Mouse (Mus musculus) adrenal gland, postnatal 4 days (tissue): ENCODE data around the gene Rhox3c. TPM values are rescaled to one million over a fixed set of nuclear protein-coding genes. Genes with fewer than 3 reads are reported as not detected.
"Not testable (repeated sequence)": the region's sequence is repeated elsewhere in the genome, so short reads cannot be mapped to it uniquely, and the experiment has no call there.

Experiments
- DNase-seq, 2 experiments: peaks; one replicate each; pipeline ENCODE4 v3.0.0; 2021 to 2022; ENCODE audit warnings: low spot score in 2 of 2, mixed read lengths in 2 of 2
- long read RNA-seq, 2 experiments: library from polyadenylated mRNA; stranded (forward); transcript quantifications; one replicate each; pipeline ENCODE4 v2.0.0; 2021
- total RNA-seq, 2 experiments: library from RNA; stranded (reverse); gene quantifications; 2 replicates each; pipeline ENCODE4 v1.2.3; 2021

The Rhox3c gene
- total RNA-seq: not detected
- long read RNA-seq, experiment 1: 0 reads
- long read RNA-seq, experiment 2: 0 reads

DNA sequence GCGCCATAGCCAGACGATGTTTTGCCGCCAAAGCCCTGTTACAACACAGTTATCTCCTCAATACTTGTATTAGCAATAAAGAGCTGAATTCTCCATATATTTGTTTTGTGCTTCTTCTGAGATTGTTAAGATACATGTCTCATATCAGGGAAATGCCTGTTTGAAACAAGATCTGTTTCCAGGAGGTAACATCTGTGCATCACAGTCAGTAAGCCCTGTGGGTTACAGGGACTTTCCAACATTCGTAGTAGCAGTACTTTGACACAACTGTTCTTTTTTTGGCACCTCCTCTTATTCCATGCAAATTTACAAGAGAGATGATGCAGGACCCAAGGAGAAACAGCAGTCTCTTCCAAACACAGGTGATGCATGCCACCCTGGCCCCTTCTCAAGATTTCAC, at the start of gene Rhox3c:
Gene Rhox3c, plus strand, starts transcription at position 301 of the 400 bp plus-strand sequence.
- DNase-seq: not testable (repeated sequence)

- DNase-seq: not testable (repeated sequence)
These were observed 46.6 kb upstream of the Rhox3c start, which contains the start of gene Rhox2b for GRCm38 (mm10) chrX:37411767-37412166. TSS of gene Rhox2b (plus strand) at chrX:37412067.

DNA sequence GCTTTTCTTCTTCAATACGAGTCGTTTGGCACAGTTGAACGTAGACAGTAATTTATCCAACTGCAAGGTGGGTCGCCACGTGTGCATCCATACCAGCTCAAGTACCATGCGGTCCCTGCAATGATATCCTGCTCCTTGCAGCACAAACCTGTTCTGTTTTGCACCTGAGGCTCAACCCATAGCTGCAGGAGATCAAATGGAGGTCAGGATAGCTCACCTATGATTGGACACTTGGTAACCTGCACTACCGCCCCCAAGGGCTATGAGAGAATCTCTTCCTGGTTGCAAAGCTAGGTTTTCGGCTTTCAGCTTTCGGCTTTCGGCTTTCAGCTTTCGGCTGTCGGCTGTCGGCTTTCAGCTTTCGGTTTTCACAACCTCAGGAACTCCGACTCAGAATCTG, 26.2 kb upstream of the Rhox3c start, which contains the start of gene Rhox4b:
Gene Rhox4b, plus strand, starts transcription at position 301 of the 400 bp plus-strand sequence.
- not testable (repeated sequence) for DNase-seq

- DNase-seq: not testable (repeated sequence)
These were observed 5.0 kb upstream of the Rhox3c start, which contains the start of gene Rhox2c for GRCm38 (mm10) chrX:37453380-37453779. TSS of gene Rhox2c (plus strand) at chrX:37453680.

DNA sequence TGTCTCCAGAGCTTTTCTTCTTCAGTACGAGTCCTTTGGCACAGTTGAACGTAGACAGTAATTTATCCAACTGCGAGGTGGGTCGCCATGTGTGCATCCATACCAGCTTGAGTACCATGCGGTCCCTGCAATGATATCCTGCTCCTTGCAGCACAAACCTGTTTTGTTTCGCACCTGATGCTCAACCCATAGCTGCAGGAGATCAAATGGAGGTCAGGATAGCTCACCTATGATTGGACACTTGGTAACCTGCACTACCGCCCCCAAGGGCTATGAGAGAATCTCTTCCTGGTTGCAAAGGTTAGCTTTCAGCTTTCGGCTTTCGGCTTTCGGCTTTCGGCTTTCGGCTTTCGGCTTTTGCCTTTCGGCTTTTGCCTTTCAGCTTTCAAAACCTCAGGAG, 21.7 kb downstream of the Rhox3c start, which contains the start of gene Rhox4c:
Gene Rhox4c, plus strand, starts transcription at position 301 of the 400 bp plus-strand sequence.
- DNase-seq: not testable (repeated sequence)

GRCm38 (mm10) chrX:37514059-37514458, 55.7 kb downstream of the Rhox3c start, which contains the start of gene Rhox4d:
TSS of gene Rhox4d (plus strand) at chrX:37514359.
- not testable (repeated sequence) for DNase-seq

Other genes with a start within 250 kb of the Rhox3c start
- gene Gm9, start 247.5 kb upstream of the Rhox3c start, total RNA-seq: not detected
- gene Rhox1, start 236.3 kb upstream of the Rhox3c start, total RNA-seq: not detected
- gene Rhox2a, start 213.6 kb upstream of the Rhox3c start, total RNA-seq: not detected
- not detected for gene Rhox3a, start 208.7 kb upstream of the Rhox3c start, total RNA-seq
- not detected for gene Rhox4a, start 193.2 kb upstream of the Rhox3c start, total RNA-seq
- not detected for gene Rhox3a2, start 78.6 kb upstream of the Rhox3c start, total RNA-seq
- not detected for gene Rhox4a2, start 67.7 kb upstream of the Rhox3c start, total RNA-seq
- not detected for gene Rhox2b, start 46.5 kb upstream of the Rhox3c start, total RNA-seq
- gene Rhox4b, start 26.1 kb upstream of the Rhox3c start, total RNA-seq: not detected
- not detected for gene Rhox2c, start 4.9 kb upstream of the Rhox3c start, total RNA-seq
- not detected for gene Rhox4c, start 21.8 kb downstream of the Rhox3c start, total RNA-seq
- gene Rhox2d, start 34.8 kb downstream of the Rhox3c start, total RNA-seq: not detected
- not detected for gene Rhox4d, start 55.8 kb downstream of the Rhox3c start, total RNA-seq
- gene Rhox2e, start 71.9 kb downstream of the Rhox3c start, total RNA-seq: not detected
- not detected for gene Rhox3e, start 83.4 kb downstream of the Rhox3c start, total RNA-seq
- gene Rhox4e, start 98.8 kb downstream of the Rhox3c start, total RNA-seq: not detected
- not detected for gene Rhox2f, start 112.8 kb downstream of the Rhox3c start, total RNA-seq
- not detected for gene Rhox3f, start 122.4 kb downstream of the Rhox3c start, total RNA-seq
- gene Rhox4f, start 149.1 kb downstream of the Rhox3c start, total RNA-seq: not detected
- gene Rhox3g, start 170.0 kb downstream of the Rhox3c start, total RNA-seq: not detected
- gene Rhox2g, start 184.9 kb downstream of the Rhox3c start, total RNA-seq: not detected
- gene Rhox4g, start 192.7 kb downstream of the Rhox3c start, total RNA-seq: not detected
- gene Rhox3h, start 210.2 kb downstream of the Rhox3c start, total RNA-seq: not detected
- gene Rhox2h, start 214.7 kb downstream of the Rhox3c start, total RNA-seq: not detected